ENCODE assay signal across 11 mouse cellular contexts in the genomic region with DNA sequence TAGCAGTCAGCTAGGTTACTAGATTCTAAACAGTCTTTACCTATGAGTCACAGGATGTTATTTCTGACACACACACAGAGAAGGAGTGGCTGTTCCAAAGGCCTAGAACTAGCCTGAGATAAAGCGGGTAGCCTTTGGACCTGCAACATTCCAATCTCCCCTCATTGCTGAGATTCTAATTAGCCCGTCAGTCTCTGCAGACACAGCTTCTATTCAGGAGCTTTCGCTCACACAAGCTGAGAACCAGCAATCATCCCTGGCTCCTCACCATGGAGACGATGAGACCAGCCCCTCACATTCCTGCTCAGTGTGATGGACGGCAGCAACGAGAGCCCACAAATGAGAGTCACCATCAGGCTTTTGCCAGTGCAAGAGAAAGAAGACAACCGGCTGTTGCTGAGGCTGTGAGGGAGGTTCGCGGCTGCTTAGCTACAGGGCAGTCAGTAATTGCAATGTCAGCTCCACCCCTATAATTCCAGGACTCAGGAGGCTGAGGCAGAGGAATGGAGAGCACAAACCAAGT. TPM values are rescaled to one million over a fixed set of nuclear protein-coding genes. Genes with fewer than 3 reads are reported as not detected.
A peak's percentile ranks its signal among the peaks of the same experiment; 100 is the strongest.
DNase-seq lines count a peak whose midpoint lies in the region; ATAC-seq lines count a peak whose summit lies in the region.
"Had no signal": no experiment of that assay in that cellular context is flagged by ENCODE, and none has a peak within 500 bp of the region (broad histone marks: within the 10 kb centered on the region; RNA-seq: fewer than 3 reads in every experiment).

No protein-coding gene starts in this region.

- H3K4me1 ChIP-seq in kidney, embryonic 16.5 days (ENCODE audit: insufficient read depth, low read length): peaks cover 26% of the 10 kb centered on the region
- peaks cover 24% of the 10 kb centered on the region for H3K4me1 ChIP-seq in hindbrain, embryonic 13.5 days (replicated peaks)
- H3K4me1 ChIP-seq in neural tube, embryonic 11.5 days (ENCODE audit: control insufficient read depth, insufficient read depth, low read length): peaks cover 11% of the 10 kb centered on the region
- peaks cover 24% of the 10 kb centered on the region for H3K4me1 ChIP-seq in kidney, embryonic 15.5 days

- H3K9ac ChIP-seq in kidney, embryonic 16.5 days (replicated peaks; ENCODE audit: low read length): 0 out of 2 replicates have a peak overlapping the region, but pooled peaks have one; percentile 15
- H3K9ac ChIP-seq in hindbrain, embryonic 13.5 days: no peak overlapping the region
- no peak overlapping the region for H3K9ac ChIP-seq in neural tube, embryonic 11.5 days (ENCODE audit: low read length)
- H3K9ac ChIP-seq in kidney, embryonic 15.5 days: no peak overlapping the region

- no peaks in the 10 kb centered on the region for H3K36me3 ChIP-seq in kidney, embryonic 16.5 days (ENCODE audit: insufficient read depth, low read length)
- no peaks in the 10 kb centered on the region for H3K36me3 ChIP-seq in hindbrain, embryonic 13.5 days
- H3K36me3 ChIP-seq in neural tube, embryonic 11.5 days (ENCODE audit: control insufficient read depth, insufficient read depth, low read length): no peaks in the 10 kb centered on the region
- no peaks in the 10 kb centered on the region for H3K36me3 ChIP-seq in kidney, embryonic 15.5 days

- no peak overlapping the region for H3K4me2 ChIP-seq in kidney, embryonic 16.5 days (replicated peaks; ENCODE audit: low read depth, low read length)
- H3K4me2 ChIP-seq in hindbrain, embryonic 13.5 days: peak overlapping the region; percentile 11; the same call in 1 of the 2 replicates
- H3K4me2 ChIP-seq in neural tube, embryonic 11.5 days (ENCODE audit: low read depth): no peak overlapping the region
- no peak overlapping the region for H3K4me2 ChIP-seq in kidney, embryonic 15.5 days

- ATAC-seq in kidney, embryonic 16.5 days (ENCODE audit: low FRiP score, low TSS enrichment): peak; percentile 18; the same call in 1 of the 2 replicates
- ATAC-seq in hindbrain, embryonic 13.5 days (ENCODE audit: low FRiP score): peak; percentile 79
- ATAC-seq in neural tube, embryonic 11.5 days (ENCODE audit: insufficient read depth, low FRiP score, low TSS enrichment): peak; percentile 82
- ATAC-seq in kidney, embryonic 15.5 days (replicated peaks; ENCODE audit: low FRiP score): no peak
- no peak for ATAC-seq in erythroid progenitor cell, adult 5-6 weeks (replicated peaks; ENCODE audit: low FRiP score, poor library complexity, severe bottlenecking)
- ATAC-seq: inflammation-experienced regulatory T-cells, adult 6 months had no signal

- H3K9me3 ChIP-seq in kidney, embryonic 16.5 days (ENCODE audit: low read length): no peaks in the 10 kb centered on the region
- H3K9me3 ChIP-seq in hindbrain, embryonic 13.5 days: no peaks in the 10 kb centered on the region
- no peaks in the 10 kb centered on the region for H3K9me3 ChIP-seq in neural tube, embryonic 11.5 days (ENCODE audit: control insufficient read depth, low read length)
- H3K9me3 ChIP-seq in kidney, embryonic 15.5 days (replicated peaks): no peaks in the 10 kb centered on the region

- H3K27ac ChIP-seq in kidney, embryonic 16.5 days (ENCODE audit: low read length): no peak overlapping the region
- peak overlapping the region; percentile 53 for H3K27ac ChIP-seq in hindbrain, embryonic 13.5 days
- H3K27ac ChIP-seq in neural tube, embryonic 11.5 days (ENCODE audit: low read depth, low read length): 0 out of 2 replicates have a peak overlapping the region, but pooled peaks have one; percentile 14
- no peak overlapping the region for H3K27ac ChIP-seq in kidney, embryonic 15.5 days

- H3K4me3 ChIP-seq in kidney, embryonic 16.5 days (ENCODE audit: low read length): no peak overlapping the region
- H3K4me3 ChIP-seq in hindbrain, embryonic 13.5 days: no peak overlapping the region
- H3K4me3 ChIP-seq in neural tube, embryonic 11.5 days (ENCODE audit: low read depth, low read length): no peak overlapping the region
- H3K4me3 ChIP-seq in kidney, embryonic 15.5 days (replicated peaks): no peak overlapping the region

- no peaks in the 10 kb centered on the region for H3K27me3 ChIP-seq in kidney, embryonic 16.5 days (ENCODE audit: insufficient read depth, low read length)
- no peaks in the 10 kb centered on the region for H3K27me3 ChIP-seq in hindbrain, embryonic 13.5 days
- no peaks in the 10 kb centered on the region for H3K27me3 ChIP-seq in neural tube, embryonic 11.5 days (ENCODE audit: control insufficient read depth, insufficient read depth, low read length)
- 0 out of 2 replicates have a peak, but pooled peaks cover 6% of the 10 kb centered on the region for H3K27me3 ChIP-seq in kidney, embryonic 15.5 days

- no peak for DNase-seq in kidney, adult 9 months
- peak; percentile 50 for DNase-seq in brain, adult 2 months (ENCODE audit: low read depth, low spot score)
- peak; percentile 72 for DNase-seq in neural tube, embryonic 11.5 days (ENCODE audit: low spot score)
- DNase-seq in cerebellum, adult 8-10 months: no peak
- DNase-seq: cerebellum, adult 9-11 months had no signal

- 14% methylated on average over 9 of the region's 9 CpGs for WGBS in kidney, embryonic 16.5 days
- 3% methylated on average over 9 of the region's 9 CpGs for WGBS in hindbrain, embryonic 13.5 days
- WGBS in neural tube, embryonic 11.5 days: 4% methylated on average over 9 of the region's 9 CpGs
- WGBS in kidney, embryonic 15.5 days: 18% methylated on average over 9 of the region's 9 CpGs

RNA-seq across cellular contexts. Expression of gene Vapb, which starts 6.8 kb away (rescaled TPM):
- 18.2 and 24.2 TPM in 2 replicates for polyA plus RNA-seq in kidney, embryonic 16.5 days (2015; fragmentation: Nextera tagmentation; extraction: Ambion mirVana)
- 11.7 and 13.3 TPM in 2 replicates for polyA plus RNA-seq in hindbrain, embryonic 13.5 days (2015; fragmentation: Nextera tagmentation; extraction: Ambion mirVana)
- polyA plus RNA-seq in neural tube, embryonic 11.5 days (2014; fragmentation: Nextera tagmentation; extraction: Ambion mirVana): 15.2 and 17.2 TPM in 2 replicates
- 14.0 and 17.9 TPM in 2 replicates for polyA plus RNA-seq in kidney, embryonic 15.5 days (2015; fragmentation: Nextera tagmentation; extraction: Ambion mirVana)
- 3.6 and 5.9 TPM in 2 replicates for total RNA-seq in erythroid progenitor cell, adult 5-6 weeks (2015; ENCODE audit: low replicate concordance)
- 19.5 and 21.2 TPM in 2 replicates for total RNA-seq in erythroid progenitor cell, adult 5-6 weeks (2017; ENCODE audit: low replicate concordance)

RNA-seq across cellular contexts. Expression of gene 1700010B08Rik, which starts 11.3 kb away (rescaled TPM):
- polyA plus RNA-seq in kidney, embryonic 16.5 days (2015; fragmentation: Nextera tagmentation; extraction: Ambion mirVana): not detected in 2 replicates
- polyA plus RNA-seq in hindbrain, embryonic 13.5 days (2015; fragmentation: Nextera tagmentation; extraction: Ambion mirVana): not detected in 2 replicates
- polyA plus RNA-seq in neural tube, embryonic 11.5 days (2014; fragmentation: Nextera tagmentation; extraction: Ambion mirVana): not detected in 2 replicates
- not detected in 2 replicates for polyA plus RNA-seq in kidney, embryonic 15.5 days (2015; fragmentation: Nextera tagmentation; extraction: Ambion mirVana)
- total RNA-seq in erythroid progenitor cell, adult 5-6 weeks (2015; ENCODE audit: low replicate concordance): not detected in 2 replicates
- total RNA-seq in erythroid progenitor cell, adult 5-6 weeks (2017; ENCODE audit: low replicate concordance): not detected in 2 replicates
- polyA plus RNA-seq: inflammation-experienced regulatory T-cells, adult 6 months; liver, embryonic 16.5 days had no signal

Comparison
In these comparisons a context has a peak if more than half of its experiments do, and no peak if none do; other contexts are left out.
1. ATAC-seq: peak in kidney, embryonic 16.5 days (single experiment), hindbrain, embryonic 13.5 days (single experiment) and neural tube, embryonic 11.5 days (single experiment); none in kidney, embryonic 15.5 days (single experiment) and erythroid progenitor cell, adult 5-6 weeks (single experiment).
2. H3K27ac ChIP-seq: peak in hindbrain, embryonic 13.5 days (single experiment) and neural tube, embryonic 11.5 days (single experiment); none in kidney, embryonic 16.5 days (single experiment) and kidney, embryonic 15.5 days (single experiment).
3. DNase-seq: peak in brain, adult 2 months (single experiment) and neural tube, embryonic 11.5 days (single experiment); none in kidney, adult 9 months (single experiment) and cerebellum, adult 8-10 months (single experiment).